Mouse (Mus musculus) hindbrain, embryonic 11.5 days (tissue): ENCODE data around the gene Atp8b5. TPM values are rescaled to one million over a fixed set of nuclear protein-coding genes. Genes with fewer than 3 reads are reported as not detected.

Experiments
- ATAC-seq: fragments of 200-750 bp; cut with Nextera tagmentation; 2 replicates; pipeline ENCODE4 v1.8.0; 2017; ENCODE audit warnings: mild to moderate bottlenecking, moderate TSS enrichment, moderate library complexity; ENCODE audit not compliant: low FRiP score
- DNase-seq: peaks from one replicate; pipeline ENCODE4 v3.0.0-alpha.2; 2015; ENCODE audit warnings: low spot score
- H3K27ac ChIP-seq: fragments of 300-500 bp; sonication (generic); 2 replicates; pipeline ENCODE4 v1.5.1; 2014; ENCODE audit warnings: mild to moderate bottlenecking, low read depth, low read length
- H3K27me3 ChIP-seq: fragments of 300-500 bp; sonication (generic); 2 replicates; pipeline ENCODE4 v1.6.1; 2014; ENCODE audit warnings: mild to moderate bottlenecking, low read length, moderate library complexity, mixed read lengths; ENCODE audit not compliant: control insufficient read depth, insufficient read depth
- H3K36me3 ChIP-seq: fragments of 300-500 bp; sonication (generic); 2 replicates; pipeline ENCODE4 v1.6.1; 2014; ENCODE audit warnings: mild to moderate bottlenecking, low read length, moderate library complexity, mixed read lengths; ENCODE audit not compliant: control insufficient read depth, insufficient read depth
- H3K4me1 ChIP-seq: fragments of 300-500 bp; sonication (generic); replicated peaks from 2 replicates; pipeline ENCODE4 v1.6.1; 2014; ENCODE audit warnings: low read length, mixed read lengths; ENCODE audit not compliant: control insufficient read depth, insufficient read depth
- H3K4me2 ChIP-seq: fragments of 300-500 bp; sonication (generic); replicated peaks from 2 replicates; pipeline ENCODE4 v1.6.1; 2014; ENCODE audit warnings: mild to moderate bottlenecking, low read depth, low read length
- H3K4me3 ChIP-seq: fragments of 300-500 bp; sonication (generic); 2 replicates; pipeline ENCODE4 v1.5.1; 2014; ENCODE audit warnings: low read depth, low read length
- H3K9ac ChIP-seq: fragments of 300-500 bp; sonication (generic); 2 replicates; pipeline ENCODE4 v1.6.1; 2014; ENCODE audit warnings: low read depth, low read length
- H3K9me3 ChIP-seq: fragments of 300-500 bp; sonication (generic); 2 replicates; pipeline ENCODE4 v1.6.1; 2016; ENCODE audit warnings: low read length; ENCODE audit not compliant: control insufficient read depth
- WGBS: fragments of 180-500 bp; shearing (Covaris S2); extraction: QIAGEN DNeasy Blood & Tissue Kit; methylation state at CpG from one replicate; pipeline ENCODE4 v1.1.7; 2014; 5-methylcytosine and 5-hydroxymethylcytosine counted together
- polyA plus RNA-seq: library from polyadenylated mRNA; unstranded; fragments of >200 nt; fragmentation: Nextera tagmentation; extraction: Ambion mirVana; gene quantifications from 2 replicates; pipeline ENCODE4 v1.2.1, GENCODE M21; 2014

The Atp8b5 gene
- polyA plus RNA-seq, 1 experiment from 2014 or later, result 0.23 TPM

DNA sequence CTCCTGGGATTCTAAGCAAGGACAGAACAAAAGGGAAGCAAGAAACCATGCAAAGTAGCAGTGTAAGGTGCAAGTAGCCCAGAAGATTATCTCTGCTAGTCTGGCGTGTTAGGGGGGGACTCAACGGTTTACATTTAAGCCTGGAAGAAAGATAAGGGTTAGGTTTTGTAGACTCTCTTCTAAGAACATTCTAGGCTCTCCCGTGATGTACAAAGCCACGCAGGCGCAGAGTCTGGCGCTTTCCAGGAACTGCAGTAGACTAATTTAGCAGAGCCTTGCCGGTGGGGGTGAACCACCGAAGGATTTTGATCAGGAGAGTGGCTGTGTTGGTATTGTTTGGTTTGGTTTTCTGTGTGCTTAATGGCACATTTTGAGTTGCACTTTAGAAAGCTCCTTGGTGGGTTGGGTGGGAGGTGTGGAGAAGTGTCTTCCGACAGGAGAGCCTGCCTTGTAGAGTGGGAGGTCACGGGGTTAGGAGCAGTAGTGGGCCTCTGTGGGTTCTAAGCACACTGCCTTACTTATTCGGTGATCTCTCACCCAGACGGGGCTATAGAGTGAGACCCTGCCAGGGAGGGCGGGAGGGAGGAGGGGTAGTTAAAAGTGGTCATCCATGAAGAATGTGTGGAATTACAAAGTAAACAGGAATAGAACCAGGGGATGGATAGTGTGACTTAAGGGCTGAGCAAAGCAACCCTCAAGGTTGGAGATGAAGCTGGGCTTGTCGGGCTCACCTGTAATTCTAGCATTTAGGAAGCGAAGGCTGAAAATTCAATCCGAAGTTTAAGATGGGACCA, 150.5 kb downstream of the Atp8b5 start:
- ATAC-seq (no peak), DNase-seq (no peak)
- Histone ChIP-seq H3K4me3 (no peak overlapping the region), H3K27me3 (no peaks in the 10 kb centered on the region), H3K27ac (no peak overlapping the region), H3K9me3 (no peaks in the 10 kb centered on the region), H3K4me1 (no peaks in the 10 kb centered on the region), H3K36me3 (0 out of 2 replicates have a peak, but pooled peaks cover 5% of the 10 kb centered on the region), H3K9ac (no peak overlapping the region), H3K4me2 (no peak overlapping the region)
- 80% methylated on average over 16 of the region's 16 CpGs for WGBS

DNA sequence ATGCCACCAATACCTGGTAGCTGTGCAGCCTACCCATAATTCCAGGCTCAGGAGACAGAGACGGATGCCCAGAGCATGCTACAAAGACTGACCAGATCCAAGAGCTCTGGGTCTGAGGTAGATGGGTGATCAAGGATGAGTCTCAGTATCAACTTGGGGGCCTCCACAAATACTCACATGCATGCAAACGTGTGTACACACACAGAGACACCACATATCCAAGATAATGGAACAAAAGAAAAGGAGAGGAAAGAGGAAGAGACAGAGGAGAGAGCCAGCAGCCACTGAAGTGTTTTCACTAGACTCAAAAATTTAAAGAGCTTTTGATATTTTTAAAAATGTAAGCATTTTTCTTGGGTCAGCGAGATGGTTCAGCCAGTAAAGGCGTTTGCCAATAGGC, 151.5 kb downstream of the Atp8b5 start:
- WGBS, result 78% methylated on average over 4 of the region's 4 CpGs
- H3K27me3 ChIP-seq, result peaks cover under 1% of the 10 kb centered on the region; the same call in 1 of the 2 replicates
- ATAC-seq, result no peak
- no peak overlapping the region for H3K9ac ChIP-seq
- H3K9me3 ChIP-seq, result no peaks in the 10 kb centered on the region
- H3K36me3 ChIP-seq, result 0 out of 2 replicates have a peak, but pooled peaks cover 5% of the 10 kb centered on the region
- no peak overlapping the region for H3K4me2 ChIP-seq
- H3K4me1 ChIP-seq, result no peaks in the 10 kb centered on the region
- no peak overlapping the region for H3K27ac ChIP-seq
- H3K4me3 ChIP-seq, result no peak overlapping the region
- no peak for DNase-seq

DNA sequence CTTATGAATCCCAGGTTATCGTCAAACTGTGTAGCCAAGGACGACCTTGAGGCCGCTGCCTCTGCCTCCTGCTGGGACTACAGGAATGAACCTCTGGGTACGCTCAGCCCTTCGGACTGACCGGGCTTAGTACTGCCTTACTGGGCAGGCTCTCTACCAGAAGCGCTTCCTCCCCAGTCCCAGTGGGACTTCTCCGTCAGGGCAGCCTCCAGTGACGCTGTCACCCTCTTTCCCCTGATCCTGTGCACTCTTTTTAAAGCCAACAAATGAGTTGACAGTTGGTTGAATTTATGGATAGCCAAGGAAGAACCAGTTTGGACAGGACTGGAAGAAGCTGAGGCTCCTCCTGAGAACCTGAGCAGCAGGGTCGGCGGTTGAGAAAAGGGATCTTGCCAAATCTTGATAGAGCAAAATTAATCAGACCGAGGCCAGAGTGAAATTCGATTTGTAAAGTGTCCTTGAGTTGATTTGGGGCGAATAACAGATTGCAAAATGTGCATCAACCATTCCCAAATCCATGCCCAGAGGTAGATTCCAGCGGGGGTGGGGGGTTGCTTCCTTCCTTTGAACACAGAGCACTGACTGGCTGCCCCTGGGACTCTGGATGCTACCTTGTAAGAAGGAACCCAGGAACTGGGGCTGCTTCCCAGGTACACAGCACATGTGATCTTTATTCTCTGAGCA, 152.2 kb downstream of the Atp8b5 start:
- 56% methylated on average over 15 of the region's 15 CpGs for WGBS
- H3K27ac ChIP-seq, result no peak overlapping the region
- H3K36me3 ChIP-seq, result 0 out of 2 replicates have a peak, but pooled peaks cover 5% of the 10 kb centered on the region
- no peak overlapping the region for H3K4me2 ChIP-seq
- no peak overlapping the region for H3K9ac ChIP-seq
- no peaks in the 10 kb centered on the region for H3K4me1 ChIP-seq
- H3K4me3 ChIP-seq, result no peak overlapping the region
- no peaks in the 10 kb centered on the region for H3K9me3 ChIP-seq
- peaks cover 5% of the 10 kb centered on the region; the same call in 1 of the 2 replicates for H3K27me3 ChIP-seq
- DNase-seq (no peak), ATAC-seq (no peak)

DNA sequence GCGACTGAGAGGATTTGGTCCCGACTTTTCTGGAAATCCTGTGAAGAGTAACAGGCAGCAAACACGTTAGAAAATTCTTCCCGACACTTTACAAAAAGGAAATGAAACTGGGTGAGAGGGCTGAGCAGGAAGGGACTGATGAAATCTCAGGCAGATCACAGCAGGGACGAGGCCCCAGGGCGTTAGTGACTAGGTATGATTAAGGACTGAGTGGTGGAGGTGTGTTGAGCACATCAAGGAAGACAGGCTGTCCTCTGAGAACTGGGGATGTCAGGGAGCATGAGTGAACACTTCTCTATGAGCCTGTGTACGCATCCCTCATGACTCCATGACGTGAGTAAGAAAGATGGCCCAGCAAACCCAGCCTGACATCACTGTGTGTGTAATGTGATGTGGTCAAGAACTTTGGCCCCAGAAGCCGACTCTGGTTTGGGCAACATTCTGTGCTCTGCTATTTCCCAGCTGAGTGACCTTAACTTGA, 152.9 kb downstream of the Atp8b5 start:
- peaks cover 10% of the 10 kb centered on the region; the same call in 1 of the 2 replicates for H3K36me3 ChIP-seq
- ATAC-seq (no peak), DNase-seq (no peak)

DNA sequence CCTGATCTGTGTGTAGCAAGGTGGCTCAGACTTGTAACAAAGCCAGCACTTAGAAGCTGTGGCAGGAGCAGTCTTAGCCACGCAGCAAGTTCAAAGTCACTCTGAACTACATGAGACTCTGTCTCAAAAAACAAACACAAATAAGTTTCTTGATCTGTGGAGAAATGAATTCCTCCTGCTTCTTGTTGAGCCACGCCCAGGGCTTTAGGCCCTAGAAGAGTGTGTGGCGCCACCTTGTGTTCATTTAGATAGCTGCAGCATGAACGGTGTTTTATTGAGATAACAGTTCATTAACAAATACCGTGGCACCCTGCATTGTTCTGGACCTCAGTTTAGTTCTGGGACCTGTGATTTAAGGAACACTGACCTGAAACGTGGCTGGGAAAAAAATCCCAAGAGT, 153.3 kb downstream of the Atp8b5 start:
- Histone ChIP-seq H3K4me3 (no peak overlapping the region), H3K4me2 (no peak overlapping the region), H3K4me1 (peaks cover 2% of the 10 kb centered on the region; the same call in 1 of the 2 replicates), H3K27me3 (peaks cover 17% of the 10 kb centered on the region), H3K9ac (no peak overlapping the region), H3K36me3 (peaks cover 10% of the 10 kb centered on the region; the same call in 1 of the 2 replicates), H3K9me3 (no peaks in the 10 kb centered on the region), H3K27ac (no peak overlapping the region)
- 8% methylated on average over 6 of the region's 6 CpGs for WGBS
- ATAC-seq (no peak), DNase-seq (peak; percentile 89)

More for the DNA sequence above, 152.9 kb downstream of the Atp8b5 start:
- Histone ChIP-seq H3K4me2 (no peak overlapping the region), H3K27ac (no peak overlapping the region), H3K4me3 (no peak overlapping the region), H3K9ac (no peak overlapping the region), H3K9me3 (no peaks in the 10 kb centered on the region), H3K27me3 (peaks cover 12% of the 10 kb centered on the region), H3K4me1 (no peaks in the 10 kb centered on the region)
- 74% methylated on average over 9 of the region's 9 CpGs for WGBS

DNA sequence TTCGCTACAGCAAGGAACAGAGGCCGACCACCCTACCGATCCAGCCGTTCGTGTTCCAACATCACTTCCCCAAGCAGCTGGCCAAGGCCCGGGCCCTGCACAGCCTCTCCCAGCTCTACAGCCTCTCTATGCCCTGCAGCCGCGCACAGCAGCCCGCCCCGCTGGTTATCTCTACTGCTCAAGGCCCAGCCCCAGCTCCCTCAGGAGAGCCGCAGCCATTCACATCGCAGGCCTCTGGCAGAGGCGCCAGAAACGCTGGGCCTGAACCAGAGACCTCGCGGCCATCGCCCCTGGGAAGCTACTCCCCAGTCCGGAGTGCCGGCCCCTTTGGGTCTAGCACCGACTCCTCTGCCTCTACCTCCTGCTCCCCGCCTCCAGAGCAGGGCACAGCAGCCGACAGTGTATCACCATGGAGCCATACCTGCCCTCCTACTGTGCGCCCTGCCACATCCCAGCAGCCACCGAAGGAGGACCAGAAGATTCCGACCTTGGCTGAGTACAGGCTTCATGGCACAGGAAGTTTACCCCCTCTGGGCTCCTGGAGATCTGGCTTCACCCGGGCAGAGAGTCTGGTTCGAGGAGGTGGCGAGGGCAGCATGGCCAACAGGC, 154.8 kb downstream of the Atp8b5 start:
- Histone ChIP-seq H3K36me3 (peaks cover 10% of the 10 kb centered on the region; the same call in 1 of the 2 replicates), H3K4me2 (no peak overlapping the region), H3K4me3 (no peak overlapping the region), H3K9me3 (no peaks in the 10 kb centered on the region), H3K27me3 (peaks cover 31% of the 10 kb centered on the region), H3K9ac (no peak overlapping the region), H3K4me1 (peaks cover 6% of the 10 kb centered on the region; the same call in 1 of the 2 replicates), H3K27ac (no peak overlapping the region)
- WGBS, result 80% methylated on average over 28 of the region's 28 CpGs
- DNase-seq (no peak), ATAC-seq (no peak)

Other genes starting within 250 kb of the Atp8b5 start
- gene Pigo, start 241.3 kb upstream of the Atp8b5 start, polyA plus RNA-seq, result 15.6 and 16.0 TPM in 2 replicates
- gene Stoml2, start 235.4 kb upstream of the Atp8b5 start, polyA plus RNA-seq, result 345 and 353 TPM in 2 replicates
- gene Fam214b, start 220.9 kb upstream of the Atp8b5 start, polyA plus RNA-seq, result 19.7 and 20.8 TPM in 2 replicates
- gene Unc13b, start 208.2 kb upstream of the Atp8b5 start, polyA plus RNA-seq, result 17.5 and 17.9 TPM in 2 replicates
- 15.8 and 19.1 TPM in 2 replicates for gene Rusc2, start 114.8 kb downstream of the Atp8b5 start, polyA plus RNA-seq
- gene Fam166b, start 162.0 kb downstream of the Atp8b5 start, polyA plus RNA-seq, result 0.26 and 0.70 TPM in 2 replicates
- 9.1 and 10.1 TPM in 2 replicates for gene Tesk1, start 174.8 kb downstream of the Atp8b5 start, polyA plus RNA-seq
- gene Cd72, start 187.5 kb downstream of the Atp8b5 start, polyA plus RNA-seq, result 3.0 and 3.7 TPM in 2 replicates
- not detected in 2 replicates for gene Sit1, start 216.6 kb downstream of the Atp8b5 start, polyA plus RNA-seq
- gene Ccdc107, start 225.7 kb downstream of the Atp8b5 start, polyA plus RNA-seq, result 49.1 and 55.4 TPM in 2 replicates
- gene Arhgef39, start 232.5 kb downstream of the Atp8b5 start, polyA plus RNA-seq, result 34.8 and 37.6 TPM in 2 replicates
- gene Car9, start 239.8 kb downstream of the Atp8b5 start, polyA plus RNA-seq, result 0.64 and 0.79 TPM in 2 replicates